ENCODE assay signal across 8 mouse cellular contexts in genomic region chr16:31199926-31200789, GRCm38 (mm10). TPM values are rescaled to one million over a fixed set of nuclear protein-coding genes. Genes with fewer than 3 reads are reported as not detected.
A peak's percentile ranks its signal among the peaks of the same experiment; 100 is the strongest.
DNase-seq lines count a peak whose midpoint lies in the region; ATAC-seq lines count a peak whose summit lies in the region.

No protein-coding gene starts in this region.

- H3K27me3 ChIP-seq in hindbrain, embryonic 13.5 days: no peaks in the 10 kb centered on the region

- peak; percentile 26 for ATAC-seq in hindbrain, embryonic 13.5 days (ENCODE audit: low FRiP score)

- no peaks in the 10 kb centered on the region for H3K9me3 ChIP-seq in hindbrain, embryonic 13.5 days

- peak overlapping the region; percentile 96 for H3K27ac ChIP-seq in hindbrain, embryonic 13.5 days

- H3K4me2 ChIP-seq in hindbrain, embryonic 13.5 days: peak overlapping the region; percentile 80

- H3K9ac ChIP-seq in hindbrain, embryonic 13.5 days: peak overlapping the region; percentile 97

- no peaks in the 10 kb centered on the region for H3K36me3 ChIP-seq in hindbrain, embryonic 13.5 days

- H3K4me1 ChIP-seq in hindbrain, embryonic 13.5 days (replicated peaks): peaks cover 35% of the 10 kb centered on the region

- peak; percentile 58 for DNase-seq in MN1 (ENCODE audit: low spot score)
- peak; percentile 72 for DNase-seq in cerebellum, adult 9-11 months
- peak; percentile 50 to 56 for DNase-seq in frontal cortex, postnatal 14 days (ENCODE audit: low spot score in 2 of 2)
- DNase-seq in left cerebral cortex, adult 11 months (ENCODE audit: low spot score): peak; percentile 55
- peak; percentile 80 for DNase-seq in lung, postnatal 36 days
- DNase-seq in retina, postnatal 1 day: peak; percentile 72
- DNase-seq in thymus, postnatal 4 days: peak; percentile 71

- H3K4me3 ChIP-seq in hindbrain, embryonic 13.5 days: peak overlapping the region; percentile 97

- WGBS in hindbrain, embryonic 13.5 days: under 1% methylated on average over 47 of the region's 56 CpGs

RNA-seq across cellular contexts. Expression of gene Acap2, which starts 0.9 kb away (rescaled TPM):
- polyA plus RNA-seq in hindbrain, embryonic 13.5 days (2015; fragmentation: Nextera tagmentation; extraction: Ambion mirVana): 11.7 and 12.4 TPM in 2 replicates

Comparison
In these comparisons a context has a peak if more than half of its experiments do, and no peak if none do; other contexts are left out.
1. Peak in every context shown above with its lines: DNase-seq, ATAC-seq, H3K4me3 ChIP-seq and H3K27ac ChIP-seq.